Mouse (Mus musculus): ENCODE results near the gene Lztr1.

DNA sequence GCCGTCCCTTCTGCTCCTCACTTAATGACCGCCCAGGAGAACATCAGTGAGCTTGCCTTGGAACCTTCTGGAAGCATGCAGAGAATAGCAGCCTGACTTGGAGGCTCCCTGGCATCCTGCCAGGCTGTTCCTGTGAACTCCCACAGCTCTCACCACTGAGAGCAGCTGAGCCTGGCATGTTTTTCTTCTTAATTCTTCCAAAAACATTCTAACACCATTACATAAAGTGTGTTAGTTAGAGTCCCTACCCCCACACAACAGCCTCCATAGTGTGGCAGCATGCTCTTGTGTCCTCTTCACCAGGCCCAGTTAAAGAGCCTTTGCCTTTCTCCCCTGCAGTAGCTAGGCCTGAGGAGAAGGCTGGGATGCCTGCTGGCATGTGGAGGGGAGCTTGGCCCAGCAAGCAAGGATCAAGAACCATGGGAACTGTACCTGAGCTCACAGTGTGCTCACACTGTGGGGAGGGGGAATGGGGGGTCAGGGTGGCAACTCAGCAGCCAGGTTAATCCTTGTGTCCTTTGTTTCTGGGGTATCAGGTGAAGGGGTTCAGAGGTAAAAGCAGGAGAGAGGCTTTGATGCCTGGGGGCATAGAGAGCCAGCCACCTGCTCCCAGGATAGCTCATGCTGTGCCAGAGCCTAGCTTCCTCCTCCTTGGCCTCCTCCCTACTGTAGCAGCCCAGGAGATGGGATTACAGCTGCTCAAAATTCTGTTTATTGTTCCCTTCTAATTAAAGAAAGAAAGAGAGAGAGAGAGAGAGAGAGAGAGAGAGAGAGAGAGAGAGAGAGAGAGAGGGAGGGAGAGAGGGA is 11.8 kb upstream of the Lztr1 start:
- TF ChIP-seq CTCF (IDR thresholded peaks at IDR 0.05) (no peak), EP300 (IDR thresholded peaks at IDR 0.05; ENCODE audit: insufficient read depth, low read depth, low read length) (no peak)
